ENCODE assay signal across 24 mouse cellular contexts in the genomic region with DNA sequence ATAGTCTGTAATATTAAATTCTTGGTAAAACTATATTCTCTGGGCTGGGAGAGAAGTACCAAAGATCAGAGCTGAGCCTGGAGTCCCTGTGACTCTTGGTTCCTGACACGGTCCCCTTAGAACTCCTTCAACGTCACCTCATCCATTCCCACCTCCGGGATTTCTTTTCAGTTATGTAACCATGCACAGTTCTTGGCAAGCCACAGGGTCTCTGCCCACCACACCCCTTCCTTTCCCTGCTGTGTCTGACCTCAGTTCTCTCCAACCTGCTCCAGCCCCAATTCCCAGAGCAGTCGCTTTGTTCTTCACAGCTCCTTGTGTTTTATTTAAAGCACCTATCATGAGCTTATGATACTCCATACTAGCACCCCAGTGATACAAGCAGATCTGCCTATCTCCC. TPM values are rescaled to one million over a fixed set of nuclear protein-coding genes. Genes with fewer than 3 reads are reported as not detected.
DNase-seq lines count a peak whose midpoint lies in the region; ATAC-seq and TF ChIP-seq lines count a peak whose summit lies in the region.
"Had no signal": no experiment of that assay in that cellular context is flagged by ENCODE, and none has a peak within 500 bp of the region (broad histone marks: within the 10 kb centered on the region; RNA-seq: fewer than 3 reads in every experiment).

No protein-coding gene starts in this region.

- intact Hi-C loops in heart, postnatal 25 days (cut with DNase I): no loop called here

- H3K9ac ChIP-seq in midbrain, embryonic 13.5 days (replicated peaks): no peak overlapping the region
- H3K9ac ChIP-seq: heart, embryonic 13.5 days; hindbrain, embryonic 14.5 days; liver, postnatal 0 days; neural tube, embryonic 12.5 days; stomach, embryonic 15.5 days had no signal

- H3K27me3 ChIP-seq in cerebellum, adult 2 months (ENCODE audit: control insufficient read depth, insufficient read depth, low read length): no peaks in the 10 kb centered on the region
- H3K27me3 ChIP-seq in heart, embryonic 10.5 days (ENCODE audit: insufficient read depth, poor library complexity, severe bottlenecking): no peaks in the 10 kb centered on the region
- no peaks in the 10 kb centered on the region for H3K27me3 ChIP-seq in midbrain, embryonic 13.5 days
- H3K27me3 ChIP-seq: heart, embryonic 13.5 days; neural tube, embryonic 12.5 days; stomach, embryonic 15.5 days had no signal

- TF ChIP-seq CTCF in cerebellum, adult 2 months (IDR thresholded peaks at IDR 0.05; ENCODE audit: borderline replicate concordance, insufficient read depth, low read depth, low read length): no peak

- H3K27ac ChIP-seq in cerebellum, adult 2 months (ENCODE audit: insufficient read depth, low read length): 0 out of 2 replicates have a peak overlapping the region, but pooled peaks have one; percentile 13
- H3K27ac ChIP-seq in heart, embryonic 10.5 days: no peak overlapping the region
- H3K27ac ChIP-seq in midbrain, embryonic 13.5 days: no peak overlapping the region
- H3K27ac ChIP-seq: embryonic facial prominence, embryonic 10.5 days; heart, embryonic 13.5 days; hindbrain, embryonic 14.5 days; neural tube, embryonic 12.5 days; stomach, embryonic 15.5 days had no signal

- no peak for TF ChIP-seq POLR2A in cerebellum, adult 2 months (IDR thresholded peaks at IDR 0.05; ENCODE audit: borderline replicate concordance, insufficient read depth, low read length)

- H3K36me3 ChIP-seq in heart, embryonic 10.5 days: no peaks in the 10 kb centered on the region
- H3K36me3 ChIP-seq in midbrain, embryonic 13.5 days: no peaks in the 10 kb centered on the region
- H3K36me3 ChIP-seq: embryonic facial prominence, embryonic 10.5 days; heart, embryonic 13.5 days; neural tube, embryonic 12.5 days; stomach, embryonic 15.5 days had no signal

- no peaks in the 10 kb centered on the region for H3K4me1 ChIP-seq in cerebellum, adult 2 months (ENCODE audit: control insufficient read depth, insufficient read depth, low read length)
- H3K4me1 ChIP-seq in heart, embryonic 10.5 days: peaks cover 5% of the 10 kb centered on the region; the same call in 1 of the 2 replicates
- H3K4me1 ChIP-seq in midbrain, embryonic 13.5 days (replicated peaks): no peaks in the 10 kb centered on the region
- H3K4me1 ChIP-seq: megakaryocyte, embryonic 14.5 days; neural tube, embryonic 12.5 days; stomach, embryonic 15.5 days had no signal

- 65% methylated on average over 4 of the region's 4 CpGs for WGBS in cerebellum, adult 2 months
- WGBS in heart, embryonic 10.5 days: 80% methylated on average over 4 of the region's 4 CpGs
- 96% methylated on average over 4 of the region's 4 CpGs for WGBS in midbrain, embryonic 13.5 days

- no peak for ATAC-seq in midbrain, embryonic 13.5 days
- ATAC-seq: activated CD4-positive, CD25-positive, alpha-beta regulatory T cell, adult 4 months; inflammation-experienced regulatory T-cells, adult 6 months; liver, postnatal 0 days had no signal

- no peaks in the 10 kb centered on the region for H3K9me3 ChIP-seq in heart, embryonic 10.5 days
- no peaks in the 10 kb centered on the region for H3K9me3 ChIP-seq in midbrain, embryonic 13.5 days
- H3K9me3 ChIP-seq: embryonic facial prominence, embryonic 10.5 days had no signal

- no peak for DNase-seq in cerebellum, adult 2 months
- DNase-seq in cerebellum, postnatal 10 days: no peak
- DNase-seq in heart, adult 8-10 months (ENCODE audit: low spot score): peak; percentile 67
- no peak for DNase-seq in heart, embryonic 10.5 days (ENCODE audit: low spot score)
- peak; percentile 41 for DNase-seq in heart, postnatal 25 days (ENCODE audit: low spot score)
- DNase-seq in lung, postnatal 14 days: peak; percentile 31
- DNase-seq in ovary, postnatal 14 days (ENCODE audit: low spot score): no peak
- DNase-seq: adrenal gland, adult 8-10 months; cerebellum, adult 9-10 months; kidney, adult 8-10 months; layer of hippocampus, postnatal 36 days; liver, postnatal 0 days; midbrain, embryonic 14.5 days; right cerebral cortex, postnatal 4 days; thymus, postnatal 36 days had no signal

- no peak overlapping the region for H3K4me3 ChIP-seq in cerebellum, adult 2 months (replicated peaks; ENCODE audit: insufficient read depth, low read depth, low read length)
- H3K4me3 ChIP-seq in heart, embryonic 10.5 days: no peak overlapping the region
- H3K4me3 ChIP-seq in midbrain, embryonic 13.5 days (replicated peaks): no peak overlapping the region
- H3K4me3 ChIP-seq: embryonic facial prominence, embryonic 10.5 days; heart, embryonic 13.5 days; megakaryocyte, embryonic 14.5 days; neural tube, embryonic 12.5 days; stomach, embryonic 15.5 days had no signal

- H3K4me2 ChIP-seq in midbrain, embryonic 13.5 days (replicated peaks): no peak overlapping the region
- H3K4me2 ChIP-seq: heart, embryonic 13.5 days; hindbrain, embryonic 14.5 days; neural tube, embryonic 12.5 days; stomach, embryonic 15.5 days had no signal

RNA-seq across cellular contexts. Expression of a gene that starts 7.2 kb away (rescaled TPM):
- 7.8 and 8.6 TPM in 2 replicates for polyA plus RNA-seq in cerebellum, adult 2 months (2012; rRNA removed)
- total RNA-seq in heart, adult 8-10 months (2022): 10 to 100 TPM in 2 of 4 experiments, 1 to 10 TPM in 2; 7.2 to 13.4 (median 9.7) TPM
- 23.4 and 28.3 TPM in 2 replicates for polyA plus RNA-seq in heart, embryonic 10.5 days (2016; fragmentation: Nextera tagmentation; extraction: Ambion mirVana)
- total RNA-seq in heart, postnatal 25 days (2021): 10 to 100 TPM; 10.5 to 13.2 TPM
- polyA plus RNA-seq in midbrain, embryonic 13.5 days (2015; fragmentation: Nextera tagmentation; extraction: Ambion mirVana): 12.1 and 13.2 TPM in 2 replicates

Comparison
In these comparisons a context has a peak if more than half of its experiments do, and no peak if none do; other contexts are left out.
1. DNase-seq: peak in heart, adult 8-10 months (single experiment), heart, postnatal 25 days (single experiment) and lung, postnatal 14 days (single experiment); none in cerebellum, adult 2 months (0 of 2), cerebellum, postnatal 10 days (0 of 2), heart, embryonic 10.5 days (single experiment) and ovary, postnatal 14 days (single experiment).